Mouse (Mus musculus): ENCODE measurements around the gene Hdac7. TPM values are rescaled to one million over a fixed set of nuclear protein-coding genes. Genes with fewer than 3 reads are reported as not detected.

The Hdac7 gene
- polyA plus RNA-seq, 1 experiment = 14.4 TPM

DNA sequence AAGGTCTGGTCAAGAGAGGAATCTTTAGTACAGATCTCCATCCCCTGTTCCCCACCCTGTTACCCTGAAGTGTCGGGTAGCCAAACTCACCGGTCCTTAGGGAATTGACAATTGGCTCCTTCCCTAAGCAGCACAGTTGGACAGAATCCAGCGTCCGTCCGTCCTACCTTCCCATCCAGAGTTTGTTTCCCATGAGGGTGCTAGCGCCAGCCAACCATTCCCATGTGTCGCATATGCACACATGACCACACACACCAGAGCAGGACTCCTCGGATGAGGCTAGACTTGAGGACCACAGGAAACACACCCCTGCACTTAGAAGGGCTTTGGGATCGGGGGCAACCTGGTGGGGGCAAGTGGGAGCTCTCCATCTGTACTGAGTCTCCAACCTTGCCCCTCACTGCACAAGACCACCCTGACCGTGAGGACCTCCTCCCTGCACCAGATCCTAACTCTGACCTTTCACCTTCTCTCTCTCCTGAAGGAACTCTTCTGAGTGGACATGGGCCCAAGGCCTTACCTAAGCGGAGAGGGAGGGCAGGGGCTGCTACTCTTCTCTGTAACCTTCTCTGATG is 53.1 kb downstream of the Hdac7 start:
- H3K9ac ChIP-seq (ENCODE audit: low read depth, poor library complexity, severe bottlenecking) = no peak overlapping the region
- no peaks in the 10 kb centered on the region for H3K9me3 ChIP-seq (replicated peaks; ENCODE audit: control insufficient read depth, insufficient read depth, low read length, poor library complexity, severe bottlenecking)
- H3K36me3 ChIP-seq (ENCODE audit: control insufficient read depth, insufficient read depth, low read length, poor library complexity, severe bottlenecking) = no peaks in the 10 kb centered on the region
- H3K4me1 ChIP-seq (ENCODE audit: control insufficient read depth, insufficient read depth, low read length) = peaks cover 4% of the 10 kb centered on the region
- H3K4me3 ChIP-seq (ENCODE audit: low read depth, low read length) = no peak overlapping the region
- H3K27me3 ChIP-seq (ENCODE audit: control insufficient read depth, insufficient read depth, low read length, poor library complexity, severe bottlenecking) = no peaks in the 10 kb centered on the region
- no peak overlapping the region for H3K27ac ChIP-seq (ENCODE audit: insufficient read depth, low read length)
- no peak for TF ChIP-seq CTCF (IDR thresholded peaks at IDR 0.05; ENCODE audit: low read depth, low read length)
- TF ChIP-seq POLR2A (IDR thresholded peaks at IDR 0.05; ENCODE audit: insufficient read depth, low read length) = no peak
- TF ChIP-seq EP300 (IDR thresholded peaks at IDR 0.05; ENCODE audit: insufficient read depth, low read depth, low read length) = no peak

DNA sequence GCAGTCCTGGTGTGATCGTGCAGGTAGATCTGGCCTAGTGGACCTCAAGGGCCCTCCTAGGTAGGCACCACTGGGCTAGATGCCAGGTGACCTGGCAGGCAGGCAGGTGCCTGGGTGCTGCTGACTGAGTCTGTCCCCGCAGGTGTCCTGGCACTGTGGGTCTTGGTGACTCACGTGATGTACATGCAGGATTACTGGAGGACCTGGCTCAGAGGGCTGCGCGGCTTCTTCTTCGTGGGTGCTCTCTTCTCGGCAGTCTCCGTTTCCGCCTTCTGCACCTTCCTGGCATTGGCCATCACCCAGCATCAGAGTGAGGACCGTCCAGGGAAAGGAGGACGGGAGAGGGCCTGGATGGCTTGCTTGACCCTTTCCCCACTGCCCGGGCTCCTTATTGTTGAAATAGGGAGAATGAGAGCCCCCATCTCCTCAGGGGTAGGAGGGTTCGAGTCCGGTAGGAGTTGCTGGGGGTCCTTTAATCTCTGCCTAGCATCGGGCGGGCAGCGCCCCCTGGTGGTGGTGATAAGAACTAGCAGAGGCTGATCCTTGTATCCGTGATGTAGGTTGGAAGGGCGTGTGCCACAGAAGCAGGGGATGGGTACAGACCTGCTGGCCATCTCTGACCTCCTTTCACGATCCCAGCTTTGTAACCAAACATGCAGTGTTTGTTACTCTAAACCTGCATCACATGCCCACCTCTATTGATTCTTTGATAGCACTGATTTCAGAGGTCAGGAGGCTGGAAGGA is 54.4 kb downstream of the Hdac7 start:
- H3K36me3 ChIP-seq (ENCODE audit: control insufficient read depth, insufficient read depth, low read length, poor library complexity, severe bottlenecking) = no peaks in the 10 kb centered on the region

DNA sequence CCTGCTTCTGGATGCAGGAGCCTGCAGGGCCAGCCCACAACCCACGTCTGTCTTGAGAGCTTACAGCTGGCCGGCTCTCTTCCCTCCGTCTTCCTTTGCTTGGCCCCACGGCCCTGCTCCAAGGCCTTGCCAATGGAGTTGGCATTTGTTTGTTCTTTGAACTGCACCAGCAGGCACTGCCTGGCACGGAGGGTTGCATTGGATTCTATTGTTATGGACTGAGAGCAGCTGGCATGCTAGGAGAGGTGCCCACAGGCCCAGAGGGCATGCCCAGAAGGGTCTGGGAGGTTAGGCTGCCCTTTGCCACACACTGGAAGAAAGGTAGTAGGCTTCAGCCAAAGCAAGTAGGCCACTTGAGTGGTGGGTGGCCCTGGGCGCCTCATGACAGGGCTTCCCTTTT is 55.5 kb downstream of the Hdac7 start:
- Histone ChIP-seq H3K9me3 (replicated peaks; ENCODE audit: control insufficient read depth, insufficient read depth, low read length, poor library complexity, severe bottlenecking) (no peaks in the 10 kb centered on the region), H3K27me3 (ENCODE audit: control insufficient read depth, insufficient read depth, low read length, poor library complexity, severe bottlenecking) (no peaks in the 10 kb centered on the region), H3K4me1 (ENCODE audit: control insufficient read depth, insufficient read depth, low read length) (peaks cover 4% of the 10 kb centered on the region), H3K36me3 (ENCODE audit: control insufficient read depth, insufficient read depth, low read length, poor library complexity, severe bottlenecking) (no peaks in the 10 kb centered on the region), H3K9ac (ENCODE audit: low read depth, poor library complexity, severe bottlenecking) (no peak overlapping the region), H3K4me3 (ENCODE audit: low read depth, low read length) (no peak overlapping the region), H3K27ac (ENCODE audit: insufficient read depth, low read length) (no peak overlapping the region)
- no peak for TF ChIP-seq CTCF (IDR thresholded peaks at IDR 0.05; ENCODE audit: low read depth, low read length)
- no peak for TF ChIP-seq POLR2A (IDR thresholded peaks at IDR 0.05; ENCODE audit: insufficient read depth, low read length)
- no peak for TF ChIP-seq EP300 (IDR thresholded peaks at IDR 0.05; ENCODE audit: insufficient read depth, low read depth, low read length)

More for the DNA sequence above, 54.4 kb downstream of the Hdac7 start:
- Histone ChIP-seq H3K27me3 (ENCODE audit: control insufficient read depth, insufficient read depth, low read length, poor library complexity, severe bottlenecking) (no peaks in the 10 kb centered on the region), H3K4me1 (ENCODE audit: control insufficient read depth, insufficient read depth, low read length) (peaks cover 4% of the 10 kb centered on the region), H3K9me3 (replicated peaks; ENCODE audit: control insufficient read depth, insufficient read depth, low read length, poor library complexity, severe bottlenecking) (no peaks in the 10 kb centered on the region), H3K27ac (ENCODE audit: insufficient read depth, low read length) (no peak overlapping the region), H3K4me3 (ENCODE audit: low read depth, low read length) (no peak overlapping the region), H3K9ac (ENCODE audit: low read depth, poor library complexity, severe bottlenecking) (no peak overlapping the region)
- TF ChIP-seq EP300 (IDR thresholded peaks at IDR 0.05; ENCODE audit: insufficient read depth, low read depth, low read length) (no peak), CTCF (IDR thresholded peaks at IDR 0.05; ENCODE audit: low read depth, low read length) (peak; percentile 93)

DNA sequence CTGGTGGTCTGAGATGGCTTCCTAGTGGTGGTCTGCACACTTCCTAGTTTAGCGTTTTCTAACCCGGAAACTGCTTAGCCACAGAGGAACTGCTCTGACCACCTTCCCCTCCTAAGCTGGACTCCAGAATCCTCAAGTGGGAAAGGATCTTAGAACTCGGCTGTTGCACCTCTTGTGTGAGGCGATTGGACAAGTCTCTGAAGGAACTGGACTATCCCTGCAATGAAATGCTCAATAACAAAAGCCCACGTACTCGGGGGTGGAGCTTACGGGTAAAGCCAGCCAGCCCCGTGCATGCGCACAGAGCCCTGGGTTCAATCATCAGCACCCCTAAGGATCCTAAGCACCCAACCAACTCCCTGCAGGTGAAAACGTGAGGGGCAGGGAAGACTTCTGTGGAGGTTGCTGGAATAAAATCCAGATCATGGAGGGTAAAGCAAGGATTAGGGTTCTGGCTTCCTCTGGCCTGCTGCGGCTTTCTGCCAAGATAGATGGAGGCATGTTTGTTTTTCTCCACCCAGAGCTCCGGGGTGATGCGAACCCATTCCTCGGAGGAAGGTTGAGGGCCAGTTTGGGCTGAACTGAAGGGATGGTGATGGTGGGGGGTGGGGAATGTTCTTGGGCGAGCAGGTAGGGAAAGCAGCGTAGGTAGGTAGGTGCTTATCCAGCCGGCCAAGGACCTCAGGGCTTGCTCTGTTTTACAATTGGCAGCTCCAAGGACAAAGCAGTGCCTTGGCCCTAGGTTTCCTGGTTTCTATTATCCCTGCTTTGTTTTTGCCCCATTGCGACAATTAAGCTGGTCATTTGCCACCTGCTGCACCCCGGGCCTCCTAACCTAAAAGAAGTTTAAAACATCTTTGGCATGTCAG is 56.3 kb downstream of the Hdac7 start:
- no peaks in the 10 kb centered on the region for H3K27me3 ChIP-seq (ENCODE audit: control insufficient read depth, insufficient read depth, low read length, poor library complexity, severe bottlenecking)
- H3K9me3 ChIP-seq (replicated peaks; ENCODE audit: control insufficient read depth, insufficient read depth, low read length, poor library complexity, severe bottlenecking) = no peaks in the 10 kb centered on the region
- no peaks in the 10 kb centered on the region for H3K36me3 ChIP-seq (ENCODE audit: control insufficient read depth, insufficient read depth, low read length, poor library complexity, severe bottlenecking)
- no peak overlapping the region for H3K9ac ChIP-seq (ENCODE audit: low read depth, poor library complexity, severe bottlenecking)
- H3K4me3 ChIP-seq (ENCODE audit: low read depth, low read length) = peak overlapping the region; percentile 19; the same call in 1 of the 2 replicates
- H3K4me1 ChIP-seq (ENCODE audit: control insufficient read depth, insufficient read depth, low read length) = peaks cover 4% of the 10 kb centered on the region
- TF ChIP-seq POLR2A (IDR thresholded peaks at IDR 0.05; ENCODE audit: insufficient read depth, low read length) (peak; percentile 11), CTCF (IDR thresholded peaks at IDR 0.05; ENCODE audit: low read depth, low read length) (no peak)
- H3K27ac ChIP-seq (ENCODE audit: insufficient read depth, low read length) = no peak overlapping the region

DNA sequence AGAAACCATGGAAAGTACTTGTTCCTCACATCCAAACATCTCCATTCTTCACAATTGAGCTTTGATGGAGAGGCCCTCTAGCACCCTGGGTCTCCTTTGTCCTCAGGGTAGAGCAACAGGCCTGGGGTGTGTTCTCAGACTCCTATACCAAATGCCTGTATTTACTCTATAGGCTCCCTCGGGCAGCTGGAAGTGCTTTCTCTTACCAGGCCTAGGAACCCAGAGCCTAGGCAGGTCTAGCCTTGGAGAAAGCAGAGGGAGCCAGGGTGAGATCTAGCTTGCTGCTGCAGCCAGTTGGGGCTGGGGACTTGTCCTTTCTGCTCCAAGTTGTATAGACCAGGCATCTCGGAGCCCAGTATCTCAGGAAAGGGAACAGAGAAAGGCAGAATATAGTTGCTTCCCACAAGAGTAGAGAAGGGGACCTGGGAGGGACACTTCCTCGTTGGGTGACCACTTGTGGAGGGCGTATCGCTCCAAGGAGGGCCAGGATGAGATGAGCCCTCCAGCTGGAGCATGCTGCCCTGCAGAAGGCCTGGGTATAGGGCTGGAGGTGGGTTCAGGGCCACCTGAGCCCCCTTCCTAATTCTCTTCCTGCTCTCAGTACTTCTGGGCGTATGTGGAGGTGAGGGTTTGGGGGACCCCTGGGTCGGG is 57.0 kb downstream of the Hdac7 start:
- Histone ChIP-seq H3K4me3 (ENCODE audit: low read depth, low read length) (no peak overlapping the region), H3K4me1 (ENCODE audit: control insufficient read depth, insufficient read depth, low read length) (peaks cover 4% of the 10 kb centered on the region), H3K9ac (ENCODE audit: low read depth, poor library complexity, severe bottlenecking) (no peak overlapping the region), H3K36me3 (ENCODE audit: control insufficient read depth, insufficient read depth, low read length, poor library complexity, severe bottlenecking) (no peaks in the 10 kb centered on the region), H3K9me3 (replicated peaks; ENCODE audit: control insufficient read depth, insufficient read depth, low read length, poor library complexity, severe bottlenecking) (no peaks in the 10 kb centered on the region), H3K27ac (ENCODE audit: insufficient read depth, low read length) (no peak overlapping the region), H3K27me3 (ENCODE audit: control insufficient read depth, insufficient read depth, low read length, poor library complexity, severe bottlenecking) (no peaks in the 10 kb centered on the region)
- TF ChIP-seq POLR2A (IDR thresholded peaks at IDR 0.05; ENCODE audit: insufficient read depth, low read length) = no peak
- no peak for TF ChIP-seq EP300 (IDR thresholded peaks at IDR 0.05; ENCODE audit: insufficient read depth, low read depth, low read length)
- TF ChIP-seq CTCF (IDR thresholded peaks at IDR 0.05; ENCODE audit: low read depth, low read length) = no peak
